Mouse (Mus musculus) lung, adult 2 months (tissue): ENCODE results near the gene 1810055G02Rik. TPM values are rescaled to one million over a fixed set of nuclear protein-coding genes. Genes with fewer than 3 reads are reported as not detected.

Source experiments
- DNase-seq: peaks from one replicate; pipeline ENCODE4 v3.0.0; 2022
- H3K4me1 ChIP-seq: fragments of 200-500 bp; 2 replicates; pipeline ENCODE4 v1.6.1; 2011; ENCODE audit warnings: low read length; ENCODE audit not compliant: control insufficient read depth, insufficient read depth
- H3K4me3 ChIP-seq: fragments of 200-500 bp; replicated peaks from 2 replicates; pipeline ENCODE3; 2011; ENCODE audit warnings: low read depth, mild to moderate bottlenecking, control low read depth, low read length; ENCODE audit errors: extremely low read depth
- CTCF ChIP-seq: fragments of 200-500 bp; IDR thresholded peaks from 2 replicates; pipeline ENCODE4 v1.5.1; 2011; ENCODE audit warnings: mild to moderate bottlenecking, low read length, control low read depth; ENCODE audit not compliant: insufficient read depth
- POLR2A ChIP-seq: fragments of 200-500 bp; IDR thresholded peaks from 2 replicates; pipeline ENCODE4 v1.6.1; 2011; ENCODE audit warnings: low read depth, mild to moderate bottlenecking, control low read depth, low read length, borderline replicate concordance; ENCODE audit errors: extremely low read depth
- WGBS: fragments of 180-500 bp; shearing (Covaris S2); methylation state at CpG from one replicate; pipeline ENCODE4 v1.1.7; 2018; 5-methylcytosine and 5-hydroxymethylcytosine counted together
- polyA plus RNA-seq: library from polyadenylated mRNA; depleted of rRNA; stranded (reverse); fragments of >200 nt; gene quantifications from 2 replicates; pipeline ENCODE4 v1.2.3, GENCODE M21; 2012

Gene 1810055G02Rik
- polyA plus RNA-seq, 1 experiment = 36.3 TPM

GRCm38 (mm10) chr19:3692414-3693145, 15.5 kb upstream of the 1810055G02Rik start:
- DNase-seq = no peak
- no peaks in the 10 kb centered on the region; the same call in 1 of the 2 replicates for H3K4me1 ChIP-seq
- no peak overlapping the region for H3K4me3 ChIP-seq
- 43% methylated on average over 6 of the region's 6 CpGs for WGBS
- TF ChIP-seq CTCF (no peak), POLR2A (no peak)

- WGBS = 74% methylated on average over 2 of the region's 2 CpGs
- Histone ChIP-seq H3K4me3 (no peak overlapping the region), H3K4me1 (no peaks in the 10 kb centered on the region; the same call in 1 of the 2 replicates)
- no peak for TF ChIP-seq CTCF
- TF ChIP-seq POLR2A = no peak
- DNase-seq = no peak
Measured at GRCm38 (mm10) chr19:3694476-3694875, 13.6 kb upstream of the 1810055G02Rik start.

GRCm38 (mm10) chr19:3695006-3695405, 13.1 kb upstream of the 1810055G02Rik start:
- Histone ChIP-seq H3K4me1 (no peaks in the 10 kb centered on the region; the same call in 1 of the 2 replicates), H3K4me3 (no peak overlapping the region)
- no peak for DNase-seq
- 46% methylated on average over 3 of the region's 3 CpGs for WGBS
- TF ChIP-seq POLR2A = no peak
- TF ChIP-seq CTCF = no peak

GRCm38 (mm10) chr19:3695471-3695870, 12.6 kb upstream of the 1810055G02Rik start:
- WGBS = 62% methylated on average over 4 of the region's 4 CpGs
- no peak overlapping the region for H3K4me3 ChIP-seq
- no peaks in the 10 kb centered on the region; the same call in 1 of the 2 replicates for H3K4me1 ChIP-seq
- TF ChIP-seq CTCF = no peak
- TF ChIP-seq POLR2A = no peak
- DNase-seq = no peak

GRCm38 (mm10) chr19:3695976-3696375, 12.1 kb upstream of the 1810055G02Rik start:
- Histone ChIP-seq H3K4me1 (no peaks in the 10 kb centered on the region; the same call in 1 of the 2 replicates), H3K4me3 (no peak overlapping the region)
- TF ChIP-seq POLR2A (no peak), CTCF (no peak)
- 74% methylated on average over 8 of the region's 8 CpGs for WGBS
- DNase-seq = no peak

GRCm38 (mm10) chr19:3698035-3698434, 10.1 kb upstream of the 1810055G02Rik start:
- no peak for DNase-seq
- TF ChIP-seq POLR2A = no peak
- TF ChIP-seq CTCF = no peak

GRCm38 (mm10) chr19:3699508-3700438, 8.3 kb upstream of the 1810055G02Rik start:
- DNase-seq = peak; percentile 86
- peak; percentile 90 for TF ChIP-seq CTCF
- no peak for TF ChIP-seq POLR2A
- Histone ChIP-seq H3K4me3 (no peak overlapping the region), H3K4me1 (no peaks in the 10 kb centered on the region)
- 34% methylated on average over 6 of the region's 6 CpGs for WGBS

More at GRCm38 (mm10) chr19:3698035-3698434, 10.1 kb upstream of the 1810055G02Rik start:
- no peaks in the 10 kb centered on the region; the same call in 1 of the 2 replicates for H3K4me1 ChIP-seq
- 68% methylated on average over 7 of the region's 7 CpGs for WGBS
- no peak overlapping the region for H3K4me3 ChIP-seq

- Histone ChIP-seq H3K4me3 (no peak overlapping the region), H3K4me1 (0 out of 2 replicates have a peak, but pooled peaks cover 2% of the 10 kb centered on the region)
- 90% methylated on average over 4 of the region's 4 CpGs for WGBS
- no peak for DNase-seq
- no peak for TF ChIP-seq POLR2A
Measured at GRCm38 (mm10) chr19:3702460-3702859, 5.6 kb upstream of the 1810055G02Rik start.

GRCm38 (mm10) chr19:3706258-3706657, 1.8 kb upstream of the 1810055G02Rik start:
- H3K4me3 ChIP-seq = no peak overlapping the region
- DNase-seq = no peak
- 0 out of 2 replicates have a peak, but pooled peaks cover 2% of the 10 kb centered on the region for H3K4me1 ChIP-seq
- TF ChIP-seq CTCF = no peak
- TF ChIP-seq POLR2A = no peak
- WGBS = 50% methylated on average over 1 of the region's 1 CpGs

GRCm38 (mm10) chr19:3707553-3707952, 540 bp upstream of the 1810055G02Rik start:
- WGBS = 36% methylated on average over 10 of the region's 10 CpGs

More at GRCm38 (mm10) chr19:3707553-3707952, 540 bp upstream of the 1810055G02Rik start:
- no peak for DNase-seq
- TF ChIP-seq POLR2A = no peak
- no peak for TF ChIP-seq CTCF
- 0 out of 2 replicates have a peak, but pooled peaks cover 2% of the 10 kb centered on the region for H3K4me1 ChIP-seq
- peak overlapping the region; percentile 72 for H3K4me3 ChIP-seq
